Mouse (Mus musculus) CD4-positive, CD25-positive, alpha-beta regulatory T cell, adult 2 months (primary cell): ENCODE data around the gene Gga3.
A peak's percentile ranks its signal among the peaks of the same experiment; 100 is the strongest.

ENCODE experiments used
- DNase-seq: peaks from one replicate; pipeline ENCODE4 v3.0.0-alpha.2; 2012; ENCODE audit warnings: low read depth, low spot score

The Gga3 gene

GRCm38 (mm10) chr11:115564064-115564809, 39.6 kb downstream of the Gga3 start, which contains the start of gene Nup85:
Gene Nup85, plus strand, starts transcription at chr11:115564434.
- peak; percentile 98 for DNase-seq

DNA sequence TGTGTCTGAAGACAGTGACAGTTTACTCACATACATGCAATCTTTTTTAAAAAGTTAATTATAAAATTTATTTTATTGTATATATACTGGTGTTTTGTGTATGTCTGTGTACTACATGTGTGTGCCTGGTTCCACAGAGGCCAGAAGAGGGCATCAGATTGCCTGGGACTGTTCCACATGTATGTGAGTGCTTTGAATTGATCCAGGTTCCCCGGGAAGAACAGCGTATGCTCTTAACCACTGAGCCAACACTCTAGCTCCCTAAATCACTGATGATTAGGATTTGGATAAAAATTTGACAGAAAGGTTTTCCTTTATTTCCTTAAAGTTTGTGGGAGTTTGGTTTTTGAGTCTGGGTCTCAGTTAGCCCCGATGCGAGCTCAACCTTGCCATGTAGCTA, 40.4 kb downstream of the Gga3 start:
- peak; percentile 46 for DNase-seq

- DNase-seq, result no peak
These were observed 48.1 kb downstream of the Gga3 start for GRCm38 (mm10) chr11:115555717-115556116.

- DNase-seq, result peak; percentile 66
These were observed 51.1 kb downstream of the Gga3 start for GRCm38 (mm10) chr11:115552783-115553182.

GRCm38 (mm10) chr11:115543571-115543970, 60.3 kb downstream of the Gga3 start:
- no peak for DNase-seq

DNA sequence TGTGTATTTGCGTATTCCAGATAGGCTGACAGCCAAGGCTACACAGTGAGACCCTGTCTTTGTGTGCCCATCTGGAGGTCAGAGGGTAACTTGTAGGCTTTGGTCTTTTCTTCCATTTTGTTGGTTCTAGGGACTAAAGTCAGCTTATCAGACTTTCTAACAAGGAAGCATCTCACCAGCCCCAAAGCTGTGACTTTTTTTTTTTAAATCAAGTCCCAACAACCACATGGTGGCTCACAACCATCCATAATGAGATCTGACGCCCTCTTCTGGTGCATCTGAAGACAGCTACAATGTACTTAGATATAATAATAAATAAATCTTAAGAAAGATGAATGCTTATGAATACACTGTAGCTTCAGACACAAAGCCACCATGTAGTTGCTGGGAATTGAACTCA, 65.8 kb downstream of the Gga3 start:
- peak; percentile 42 for DNase-seq

GRCm38 (mm10) chr11:115536856-115537568, 66.8 kb downstream of the Gga3 start:
- peak; percentile 41 for DNase-seq

GRCm38 (mm10) chr11:115536038-115536681, 67.7 kb downstream of the Gga3 start, which contains the start of gene Sumo2:
Gene Sumo2, minus strand, starts transcription at chr11:115536276.
- DNase-seq, result peak; percentile 98

DNA sequence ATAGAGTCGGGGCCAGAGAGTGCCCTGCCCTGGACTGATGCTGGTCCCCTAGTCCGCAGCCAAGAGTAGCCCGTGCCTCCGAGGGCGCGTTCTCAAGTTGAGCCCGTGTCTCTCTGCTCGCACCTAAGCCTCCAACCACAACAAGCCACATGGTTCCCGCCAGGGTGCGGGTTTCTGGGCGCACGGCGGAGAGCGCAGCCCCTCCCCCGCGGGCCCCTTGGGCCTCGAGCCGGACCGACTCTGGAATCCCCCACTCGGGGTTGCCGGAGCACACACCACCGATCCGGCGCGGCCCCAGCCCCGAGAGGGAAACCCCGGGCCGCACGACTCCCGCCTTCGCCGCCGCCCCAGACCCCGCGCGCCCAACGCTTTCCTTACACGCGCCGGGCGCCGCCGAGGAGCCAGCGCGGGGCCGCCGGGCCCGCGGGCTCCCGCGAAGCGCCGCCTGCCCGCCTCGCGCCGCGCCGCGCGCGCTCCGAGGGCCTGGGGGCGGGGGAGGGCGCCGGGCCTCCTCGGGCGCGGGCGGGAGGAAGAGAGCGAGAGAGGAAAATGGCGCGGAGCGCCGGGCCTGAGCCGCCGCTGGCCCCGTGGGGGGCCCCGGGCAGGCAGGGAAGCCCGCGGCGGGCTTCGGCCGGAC, 68.3 kb downstream of the Gga3 start:
- peak; percentile 85 for DNase-seq

DNA sequence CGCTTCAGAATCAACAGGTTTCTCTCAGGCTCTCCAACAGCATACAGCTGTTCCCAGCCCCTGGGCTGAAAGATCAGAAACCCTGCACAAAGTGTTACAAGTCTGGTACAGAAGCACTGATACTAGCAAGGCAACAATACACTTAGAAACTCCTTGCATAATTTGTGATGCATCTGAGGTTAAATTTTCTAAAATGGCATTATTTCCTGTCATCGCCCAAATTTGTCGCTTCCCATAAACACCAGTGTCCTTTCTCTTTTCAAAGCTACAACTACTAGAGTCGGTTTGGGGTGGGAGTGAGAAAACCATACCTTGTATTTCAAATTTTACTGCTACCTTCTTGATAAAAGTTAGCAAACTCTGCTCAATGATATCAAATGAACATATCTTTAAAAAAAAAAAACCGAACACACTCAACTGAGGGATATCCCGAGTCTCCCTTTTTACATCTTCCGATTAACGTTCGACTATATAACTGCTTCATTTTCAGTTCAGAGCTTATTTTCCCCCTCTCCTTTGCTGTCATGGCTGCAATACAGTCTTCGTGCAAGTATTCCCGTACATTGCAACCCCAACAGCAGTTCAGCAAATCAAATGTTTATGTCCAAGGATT, 69.0 kb downstream of the Gga3 start:
- DNase-seq, result peak; percentile 25
